Mouse (Mus musculus): ENCODE data around the gene Gm4756.
"Not testable (repeated sequence)": the region's sequence is repeated elsewhere in the genome, so short reads cannot be mapped to it uniquely, and the experiment has no call there.

Gm4756 gene

DNA sequence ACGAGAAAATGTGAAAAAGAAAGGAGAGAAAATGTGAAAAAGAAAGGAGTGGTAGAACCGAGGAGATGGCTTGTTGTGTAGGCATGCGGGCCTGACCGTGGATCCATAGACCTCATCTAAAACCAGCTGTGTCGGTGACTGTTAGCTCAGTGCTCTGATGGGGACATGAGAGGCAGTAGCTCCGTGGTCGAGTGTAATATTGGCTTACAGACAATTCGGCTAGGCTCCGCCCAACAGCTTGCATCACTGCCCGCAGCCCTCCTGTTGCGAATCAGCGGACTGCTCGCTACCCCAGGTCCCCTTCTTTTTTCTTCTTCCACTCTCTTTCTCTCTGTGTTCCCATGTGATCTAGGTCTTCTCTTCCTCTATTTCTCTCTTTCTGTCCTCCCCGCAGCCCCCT lies 540 bp downstream of the Gm4756 start:
- DNase-seq, result no peak

- no peak for DNase-seq
These were observed 11.4 kb downstream of the Gm4756 start for GRCm38 (mm10) chr12:72638025-72638424.

DNA sequence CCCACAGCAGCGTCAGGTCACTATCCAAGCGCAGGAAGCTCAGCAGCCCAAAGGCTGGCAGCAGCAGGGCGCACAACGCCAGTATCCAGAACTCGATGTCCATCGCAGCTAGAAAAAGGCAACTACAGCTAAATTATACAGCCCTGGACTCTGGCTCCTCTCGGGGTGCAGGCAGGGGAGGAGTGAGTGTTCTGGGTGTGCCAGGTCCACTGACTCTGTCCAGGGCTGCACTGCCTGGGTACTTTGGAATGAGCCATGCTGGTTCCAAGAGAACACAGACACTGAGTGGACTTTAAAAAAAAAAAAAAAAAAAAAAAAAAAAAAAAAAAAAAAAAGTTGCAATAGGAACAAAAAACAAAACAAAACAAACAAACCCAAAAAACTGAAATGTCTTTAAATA lies 20.7 kb downstream of the Gm4756 start:
- no peak for DNase-seq

DNA sequence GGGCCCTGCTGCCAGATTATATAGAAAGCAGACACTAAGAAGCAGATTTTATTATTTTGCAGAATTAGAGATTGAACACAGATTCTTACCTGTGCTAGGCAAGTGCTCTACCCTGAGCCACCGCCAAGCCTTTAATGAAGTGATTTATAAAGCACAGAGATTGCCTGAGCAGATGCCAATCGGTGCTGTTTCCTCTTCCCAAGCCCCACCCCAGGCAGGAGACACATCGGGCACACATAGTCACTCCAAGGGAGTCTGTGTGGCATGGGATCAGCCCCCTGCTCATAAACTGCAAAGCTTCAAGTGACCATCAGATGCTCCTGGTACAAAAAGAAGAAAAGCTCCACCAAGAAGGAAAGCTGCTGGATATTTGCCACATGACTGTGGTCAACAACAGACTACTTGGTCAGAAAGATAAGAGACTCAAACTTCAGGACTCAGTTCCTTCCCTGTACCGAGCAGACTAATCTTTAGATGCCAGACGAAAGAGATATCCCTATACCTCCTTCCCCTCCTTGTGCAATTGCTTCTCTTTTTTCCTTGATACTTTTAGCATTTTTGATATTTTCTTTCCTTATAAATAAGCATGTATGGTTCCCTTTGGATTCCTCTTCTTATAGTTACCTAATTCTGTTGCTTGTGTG lies 26.5 kb downstream of the Gm4756 start:
- DNase-seq, result no peak

GRCm38 (mm10) chr12:72621441-72621840 lies 28.0 kb downstream of the Gm4756 start:
- DNase-seq, result no peak

- no peak for DNase-seq
These were observed 28.6 kb downstream of the Gm4756 start for GRCm38 (mm10) chr12:72620856-72621255.

- DNase-seq, result no peak
These were observed 37.4 kb downstream of the Gm4756 start for GRCm38 (mm10) chr12:72612053-72612452.

DNA sequence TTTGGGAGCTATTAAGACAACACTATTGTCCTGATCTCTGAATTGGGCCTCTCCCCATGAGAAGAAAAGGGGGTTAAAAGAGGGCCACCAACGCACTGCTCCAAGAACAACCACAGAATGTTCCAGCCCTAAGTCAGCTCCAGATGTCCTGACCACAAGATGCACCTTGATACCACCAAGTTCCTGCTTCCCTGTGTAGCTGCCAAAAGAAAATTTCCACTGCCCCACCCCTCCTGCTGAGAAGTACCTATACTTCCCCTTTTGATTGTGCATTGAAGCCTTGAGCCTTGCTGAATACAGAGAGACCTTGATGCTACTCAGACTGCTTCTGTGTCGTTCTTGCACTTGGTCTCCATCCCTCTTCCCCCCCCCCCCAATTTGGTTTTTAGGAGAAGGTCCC lies 50.7 kb downstream of the Gm4756 start:
- DNase-seq, result not testable (repeated sequence)

DNA sequence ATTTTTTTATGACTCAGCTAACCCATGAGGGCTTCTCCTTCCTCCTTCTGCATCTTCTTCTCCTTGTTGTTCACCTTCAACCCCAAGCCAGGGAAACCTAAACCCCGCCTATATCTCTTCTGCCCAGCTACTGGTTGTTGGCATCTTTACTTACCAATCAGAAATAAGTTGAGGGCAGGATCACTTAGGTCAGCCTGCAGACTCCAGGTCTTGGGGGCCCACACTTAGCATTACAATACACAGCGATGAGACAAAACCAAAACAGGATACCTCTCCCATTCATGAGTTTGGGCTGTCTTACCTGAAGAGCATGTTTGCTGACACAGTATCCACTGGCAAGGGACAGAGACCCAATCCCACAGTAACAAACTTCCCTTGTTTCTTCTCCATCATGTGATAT lies 55.5 kb downstream of the Gm4756 start:
- DNase-seq, result no peak

- no peak for DNase-seq
These were observed 56.5 kb downstream of the Gm4756 start for GRCm38 (mm10) chr12:72592991-72593390.

- DNase-seq, result no peak
These were observed 64.1 kb downstream of the Gm4756 start for GRCm38 (mm10) chr12:72585339-72585738.

GRCm38 (mm10) chr12:72583099-72583498 lies 66.4 kb downstream of the Gm4756 start:
- no peak for DNase-seq

DNA sequence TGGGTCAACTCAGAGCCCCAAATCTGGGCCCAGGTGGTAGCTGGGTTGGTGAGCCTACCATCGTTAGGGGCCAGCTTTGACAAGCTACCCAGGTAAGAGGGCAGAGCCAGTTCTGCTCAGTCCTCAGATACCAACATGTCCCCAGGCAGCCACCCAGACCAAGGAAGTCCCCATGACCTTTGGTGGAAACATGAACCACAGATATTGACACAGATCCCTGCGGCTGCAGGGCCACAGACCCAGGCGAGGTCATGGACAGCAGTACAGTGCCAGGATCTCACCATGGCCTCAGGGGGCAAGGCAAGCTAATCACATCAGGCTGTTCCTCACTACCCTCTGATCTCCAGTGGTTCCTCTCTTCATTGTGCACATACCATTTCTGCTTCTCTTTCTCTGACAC lies 67.4 kb downstream of the Gm4756 start:
- no peak for DNase-seq

DNA sequence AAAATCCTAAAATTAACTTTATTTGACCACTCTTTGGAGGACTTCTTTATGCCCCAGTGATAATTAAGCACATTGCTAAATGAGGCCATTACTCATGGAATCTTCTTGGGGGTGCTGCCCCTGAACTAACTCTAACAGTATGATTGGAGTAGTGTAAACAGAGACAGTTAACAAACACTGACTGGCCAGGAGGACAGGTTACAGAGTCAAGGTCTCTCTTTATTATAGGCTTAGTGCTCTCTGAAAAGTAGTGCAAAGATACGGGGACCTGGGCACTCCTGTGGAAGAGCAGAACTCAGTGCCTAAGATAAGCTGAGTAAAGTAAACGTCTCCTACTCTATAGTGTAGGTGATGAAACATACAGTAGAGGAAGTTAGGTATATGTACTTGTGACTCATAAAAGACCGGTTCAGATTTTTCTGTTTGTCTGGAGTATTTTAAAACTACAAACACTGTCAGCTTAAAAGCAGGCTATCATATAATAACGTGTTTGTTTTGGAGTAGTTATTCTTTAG lies 85.1 kb downstream of the Gm4756 start:
- DNase-seq, result no peak

DNA sequence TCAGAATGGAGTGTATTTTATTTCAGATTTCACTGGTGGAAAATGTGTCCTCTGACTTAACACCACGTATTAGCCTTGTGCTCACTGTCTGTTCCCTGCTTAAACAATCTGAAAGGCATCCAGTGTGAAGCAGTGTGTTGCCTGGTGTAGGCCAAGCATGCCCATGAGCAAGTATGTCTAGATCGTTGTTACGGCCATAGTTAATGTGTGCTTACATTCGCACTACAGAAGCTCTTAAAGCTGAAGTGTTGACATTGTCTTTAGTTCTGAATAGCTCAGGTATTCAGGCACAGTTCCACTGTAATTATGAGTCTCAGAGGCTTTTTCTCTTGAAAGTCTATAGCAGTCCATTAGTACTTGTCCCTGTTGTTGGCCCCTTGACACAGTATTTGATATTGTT lies 95.1 kb downstream of the Gm4756 start:
- DNase-seq, result no peak

GRCm38 (mm10) chr12:72538571-72538970 lies 110.9 kb downstream of the Gm4756 start:
- DNase-seq, result no peak

- peak; percentile 98 for DNase-seq
These were observed 113.4 kb downstream of the Gm4756 start, which contains the start of gene Pcnx4 for GRCm38 (mm10) chr12:72536021-72536597. TSS of gene Pcnx4 (plus strand) at chr12:72536383.

- DNase-seq, result no peak
These were observed 113.9 kb downstream of the Gm4756 start for GRCm38 (mm10) chr12:72535599-72535998.

DNA sequence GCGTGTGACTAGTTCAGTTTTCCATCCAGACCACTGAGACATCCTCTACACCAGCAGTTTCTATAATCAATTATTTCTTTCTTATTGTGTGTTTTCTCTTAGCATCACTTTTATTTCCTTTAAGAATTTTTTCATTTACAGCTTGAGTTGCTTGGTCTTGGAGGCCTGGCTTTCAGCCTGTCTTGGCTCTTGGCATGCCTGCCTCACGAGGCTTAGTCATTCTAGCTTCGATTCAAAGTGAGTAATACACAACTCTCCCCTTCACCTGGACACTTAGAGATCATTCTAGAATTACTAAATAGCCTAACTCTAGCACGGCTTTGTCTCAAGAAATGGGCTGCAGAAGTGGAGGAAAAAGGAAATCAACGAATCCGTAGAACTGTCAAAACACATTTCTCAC lies 115.5 kb downstream of the Gm4756 start:
- no peak for DNase-seq

GRCm38 (mm10) chr12:72532303-72532702 lies 117.2 kb downstream of the Gm4756 start:
- DNase-seq, result no peak
